In genomic region chr13:109645910-109646284, GRCm38 (mm10) we compare ENCODE assay signal across 20 mouse cellular contexts.
A peak's percentile ranks its signal among the peaks of the same experiment; 100 is the strongest.
DNase-seq lines count a peak whose midpoint lies in the region; ATAC-seq and TF ChIP-seq lines count a peak whose summit lies in the region.
"Had no signal": no experiment of that assay in that cellular context is flagged by ENCODE, and none has a peak within 500 bp of the region (broad histone marks: within the 10 kb centered on the region; RNA-seq: fewer than 3 reads in every experiment).

No protein-coding gene starts in this region.

- no peaks in the 10 kb centered on the region for H3K9me3 ChIP-seq in erythroblast, embryonic 14.5 days (ENCODE audit: control insufficient read depth, low read length)
- no peaks in the 10 kb centered on the region for H3K9me3 ChIP-seq in heart, postnatal 0 days (replicated peaks; ENCODE audit: control insufficient read depth, low read length)
- no peaks in the 10 kb centered on the region for H3K9me3 ChIP-seq in liver, embryonic 12.5 days (replicated peaks)
- H3K9me3 ChIP-seq: forebrain, embryonic 12.5 days; limb, embryonic 12.5 days; lung, embryonic 15.5 days had no signal

- no peak for TF ChIP-seq EP300 in heart, postnatal 0 days (IDR thresholded peaks at IDR 0.05; ENCODE audit: low read depth)

- no peak overlapping the region for H3K9ac ChIP-seq in heart, postnatal 0 days (replicated peaks; ENCODE audit: low read depth, low read length)
- peak overlapping the region; percentile 6; the same call in 1 of the 2 replicates for H3K9ac ChIP-seq in liver, embryonic 12.5 days
- H3K9ac ChIP-seq: forebrain, embryonic 12.5 days; limb, embryonic 12.5 days; lung, embryonic 15.5 days had no signal

- peak overlapping the region; percentile 33 for H3K4me2 ChIP-seq in heart, postnatal 0 days (ENCODE audit: low read depth, low read length)
- H3K4me2 ChIP-seq in liver, embryonic 12.5 days: peak overlapping the region; percentile 41
- H3K4me2 ChIP-seq: forebrain, embryonic 12.5 days; limb, embryonic 12.5 days; lung, embryonic 15.5 days; midbrain, embryonic 11.5 days had no signal

- H3K27ac ChIP-seq in heart, postnatal 0 days (ENCODE audit: low read depth): no peak overlapping the region
- peak overlapping the region; percentile 94 for H3K27ac ChIP-seq in brown adipose tissue, adult 24 weeks (replicated peaks; ENCODE audit: low read depth, low read length)
- H3K27ac ChIP-seq in liver, embryonic 12.5 days: peak overlapping the region; percentile 84
- H3K27ac ChIP-seq: limb, embryonic 12.5 days; lung, embryonic 15.5 days; macrophage had no signal

- no peak for ATAC-seq in erythroblast, adult 5-6 weeks (replicated peaks; ENCODE audit: low FRiP score, poor library complexity, severe bottlenecking)
- no peak for ATAC-seq in heart, postnatal 0 days (ENCODE audit: insufficient read depth, low read depth)
- ATAC-seq in liver, embryonic 12.5 days: no peak

- no peak for TF ChIP-seq CTCF in heart, postnatal 0 days (IDR thresholded peaks at IDR 0.05; ENCODE audit: low read depth)

- no peaks in the 10 kb centered on the region; the same call in none of the 2 replicates for H3K36me3 ChIP-seq in erythroblast, embryonic 14.5 days (ENCODE audit: control insufficient read depth)
- no peaks in the 10 kb centered on the region for H3K36me3 ChIP-seq in heart, postnatal 0 days (replicated peaks; ENCODE audit: control insufficient read depth, insufficient read depth, low read length)
- no peaks in the 10 kb centered on the region for H3K36me3 ChIP-seq in liver, embryonic 12.5 days
- H3K36me3 ChIP-seq: forebrain, embryonic 12.5 days; limb, embryonic 12.5 days; lung, embryonic 15.5 days had no signal

- no peaks in the 10 kb centered on the region for H3K27me3 ChIP-seq in erythroblast, embryonic 14.5 days (ENCODE audit: control insufficient read depth)
- no peaks in the 10 kb centered on the region for H3K27me3 ChIP-seq in heart, postnatal 0 days (ENCODE audit: control insufficient read depth, insufficient read depth, low read length)
- H3K27me3 ChIP-seq in liver, embryonic 12.5 days (replicated peaks): no peaks in the 10 kb centered on the region
- H3K27me3 ChIP-seq: forebrain, embryonic 12.5 days; limb, embryonic 12.5 days; lung, embryonic 15.5 days had no signal

- peak overlapping the region; percentile 37 for H3K4me3 ChIP-seq in erythroblast, embryonic 14.5 days (replicated peaks)
- H3K4me3 ChIP-seq in heart, postnatal 0 days (ENCODE audit: low read depth, low read length): 0 out of 2 replicates have a peak overlapping the region, but pooled peaks have one; percentile 11
- no peak overlapping the region for H3K4me3 ChIP-seq in brown adipose tissue, adult 24 weeks (ENCODE audit: insufficient read depth, low read depth, low read length)
- peak overlapping the region; percentile 4; the same call in 1 of the 2 replicates for H3K4me3 ChIP-seq in liver, embryonic 12.5 days
- H3K4me3 ChIP-seq: forebrain, embryonic 12.5 days; limb, embryonic 12.5 days; lung, embryonic 15.5 days had no signal

- peaks cover 82% of the 10 kb centered on the region for H3K4me1 ChIP-seq in erythroblast, embryonic 14.5 days (ENCODE audit: control insufficient read depth)
- H3K4me1 ChIP-seq in heart, postnatal 0 days (ENCODE audit: control insufficient read depth, insufficient read depth): peaks cover 11% of the 10 kb centered on the region; the same call in 1 of the 2 replicates
- H3K4me1 ChIP-seq in brown adipose tissue, adult 24 weeks (ENCODE audit: control insufficient read depth, insufficient read depth, insufficient read length, low read length): peaks cover 14% of the 10 kb centered on the region
- H3K4me1 ChIP-seq in liver, embryonic 12.5 days: peaks cover 92% of the 10 kb centered on the region

- no peak for DNase-seq in heart, postnatal 0 days (ENCODE audit: low spot score)
- no peak for DNase-seq in heart, adult 9 months (ENCODE audit: low spot score in 2 of 2)
- no peak for DNase-seq in cerebellum, adult 9-11 months
- no peak for DNase-seq in adrenal gland, adult (ENCODE audit: inconsistent age in 2 of 2, low spot score in 1 of 2)
- DNase-seq: adrenal gland, adult 2 months; cerebellum, postnatal 25 days; gastrocnemius, postnatal 36 days; kidney, adult 8-10 months; kidney, postnatal 36 days; right cerebral cortex, adult 18-20 months; thymus, adult 18-20 months had no signal

- WGBS in heart, postnatal 0 days: 72% methylated on average over 6 of the region's 6 CpGs
- WGBS in liver, embryonic 12.5 days (ENCODE audit: insufficient replicate concordance): 57% methylated on average over 6 of the region's 6 CpGs
